Mouse (Mus musculus) forebrain, postnatal 0 days (tissue): ENCODE results near the gene Gm7137. TPM values are rescaled to one million over a fixed set of nuclear protein-coding genes. Genes with fewer than 3 reads are reported as not detected.

Experiments used
- ATAC-seq: fragments of 200-750 bp; cut with Nextera tagmentation; 2 replicates; pipeline ENCODE4 v1.8.0; 2017; ENCODE audit warnings: mild to moderate bottlenecking, moderate library complexity
- DNase-seq: peaks from one replicate; pipeline ENCODE4 v3.0.0-alpha.2; 2015
- H3K27ac ChIP-seq: fragments of 300-500 bp; sonication (generic); 2 replicates; pipeline ENCODE4 v1.5.1; 2014; ENCODE audit warnings: low read depth, mild to moderate bottlenecking, antibody characterized with exemption, low read length, moderate library complexity, mixed read lengths
- H3K27me3 ChIP-seq: fragments of 300-500 bp; sonication (generic); 2 replicates; pipeline ENCODE4 v1.6.1; 2014; ENCODE audit warnings: mild to moderate bottlenecking, low read length, mixed read lengths; ENCODE audit not compliant: insufficient read depth
- H3K36me3 ChIP-seq: fragments of 300-500 bp; sonication (generic); 2 replicates; pipeline ENCODE4 v1.6.1; 2014; ENCODE audit warnings: mild to moderate bottlenecking, moderate library complexity; ENCODE audit not compliant: insufficient read depth
- H3K4me1 ChIP-seq: fragments of 300-500 bp; sonication (generic); 2 replicates; pipeline ENCODE4 v1.6.1; 2014; ENCODE audit warnings: antibody characterized with exemption; ENCODE audit not compliant: insufficient read depth
- H3K4me2 ChIP-seq: fragments of 300-500 bp; sonication (generic); 2 replicates; pipeline ENCODE4 v1.6.1; 2014; ENCODE audit warnings: low read depth, mild to moderate bottlenecking, moderate library complexity
- H3K4me3 ChIP-seq: fragments of 300-500 bp; sonication (generic); 2 replicates; pipeline ENCODE4 v1.5.1; 2014; ENCODE audit warnings: low read depth, low read length, mixed read lengths
- H3K9ac ChIP-seq: fragments of 300-500 bp; sonication (generic); 2 replicates; pipeline ENCODE4 v1.6.1; 2014; ENCODE audit warnings: mild to moderate bottlenecking
- H3K9me3 ChIP-seq: fragments of 300-500 bp; sonication (generic); 2 replicates; pipeline ENCODE4 v1.6.1; 2016; ENCODE audit warnings: low read length
- CTCF ChIP-seq: sonication (generic); IDR thresholded peaks from 2 replicates; pipeline ENCODE4 v1.5.1; 2016; ENCODE audit warnings: antibody characterized with exemption, control low read depth, low read depth
- WGBS: fragments of 180-500 bp; shearing (Covaris S2); extraction: QIAGEN DNeasy Blood & Tissue Kit; methylation state at CpG from one replicate; pipeline ENCODE4 v1.1.7; 2014; 5-methylcytosine and 5-hydroxymethylcytosine counted together
- polyA plus RNA-seq: library from polyadenylated mRNA; unstranded; fragments of >200 nt; fragmentation: Nextera tagmentation; extraction: Ambion mirVana; gene quantifications from 2 replicates; pipeline ENCODE4 v1.2.1, GENCODE M21; 2015
- total RNA-seq: library from RNA; depleted of rRNA; stranded (reverse); fragments of >200 nt; gene quantifications from 2 replicates; pipeline ENCODE4 v1.2.3, GENCODE M21; 2014; rRNA removed

Gene Gm7137
- total and polyA plus RNA-seq, 2 experiments from 2014 or later = not detected

DNA sequence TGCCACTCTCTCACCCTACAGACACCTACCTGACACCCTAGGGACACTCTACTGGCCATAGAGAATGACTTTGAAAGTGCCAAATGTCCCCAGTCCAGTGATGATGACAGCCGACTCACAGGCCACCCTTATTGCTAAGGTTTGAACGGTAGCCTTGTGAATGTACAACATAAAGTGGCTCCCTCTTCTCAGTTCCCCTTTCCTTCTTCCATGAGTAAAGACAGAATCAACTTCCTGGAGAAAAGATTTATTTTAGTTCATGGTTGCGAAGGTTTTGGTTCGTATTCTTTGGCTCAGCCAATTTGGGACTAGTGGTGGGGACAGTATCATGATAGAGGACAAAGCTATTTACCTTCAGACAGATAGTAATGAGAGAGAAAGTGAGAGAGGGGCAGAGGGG lies 49.1 kb downstream of the Gm7137 start:
- Histone ChIP-seq H3K4me1 (no peaks in the 10 kb centered on the region), H3K36me3 (no peaks in the 10 kb centered on the region), H3K4me3 (no peak overlapping the region), H3K9me3 (peaks cover 4% of the 10 kb centered on the region; the same call in 1 of the 2 replicates), H3K4me2 (no peak overlapping the region), H3K9ac (no peak overlapping the region), H3K27me3 (no peaks in the 10 kb centered on the region), H3K27ac (no peak overlapping the region)
- ATAC-seq (no peak), DNase-seq (no peak)
- 89% methylated on average over 4 of the region's 4 CpGs for WGBS
- no peak for TF ChIP-seq CTCF

Other genes starting within 250 kb of the Gm7137 start
Only the 30 nearest of the 31 such genes appear.
- gene Pttg1ip, start 206.5 kb downstream of the Gm7137 start, total RNA-seq = 69.6 and 98.3 TPM in 2 replicates
- gene Pttg1ip, start 206.5 kb downstream of the Gm7137 start, polyA plus RNA-seq = 67.1 and 74.2 TPM in 2 replicates
- 270 and 305 TPM in 2 replicates for gene Sumo3, start 182.1 kb downstream of the Gm7137 start, total RNA-seq
- 381 and 398 TPM in 2 replicates for gene Sumo3, start 182.1 kb downstream of the Gm7137 start, polyA plus RNA-seq
- gene Gm49325, start 182.0 kb downstream of the Gm7137 start, total RNA-seq = not detected in 2 replicates
- gene Gm49325, start 182.0 kb downstream of the Gm7137 start, polyA plus RNA-seq = 27.7 and 33.6 TPM in 2 replicates
- gene Ube2g2, start 165.9 kb downstream of the Gm7137 start, total RNA-seq = 41.7 and 45.3 TPM in 2 replicates
- gene Ube2g2, start 165.9 kb downstream of the Gm7137 start, polyA plus RNA-seq = 74.9 and 80.3 TPM in 2 replicates
- 0.14 TPM in 1 of 2 replicates, not detected in the other for gene Tspear, start 101.6 kb downstream of the Gm7137 start, total RNA-seq
- gene Tspear, start 101.6 kb downstream of the Gm7137 start, polyA plus RNA-seq = 0.42 and 0.99 TPM in 2 replicates
- gene Gm19402, start 97.4 kb downstream of the Gm7137 start, total RNA-seq = not detected in 2 replicates
- not detected in 2 replicates for gene Gm19402, start 97.4 kb downstream of the Gm7137 start, polyA plus RNA-seq
- gene Gm9508, start 91.0 kb downstream of the Gm7137 start, total RNA-seq = not detected in 2 replicates
- not detected in 2 replicates for gene Gm9508, start 91.0 kb downstream of the Gm7137 start, polyA plus RNA-seq
- not detected in 2 replicates for gene Gm10272, start 81.6 kb downstream of the Gm7137 start, total RNA-seq
- not detected in 2 replicates for gene Gm10272, start 81.6 kb downstream of the Gm7137 start, polyA plus RNA-seq
- gene Gm10024, start 76.7 kb downstream of the Gm7137 start, total RNA-seq = not detected in 2 replicates
- not detected in 2 replicates for gene Gm10024, start 76.7 kb downstream of the Gm7137 start, polyA plus RNA-seq
- gene Gm10142, start 72.4 kb downstream of the Gm7137 start, total RNA-seq = not detected in 2 replicates
- gene Gm10142, start 72.4 kb downstream of the Gm7137 start, polyA plus RNA-seq = not detected in 2 replicates
- gene Krtap12-1, start 67.6 kb downstream of the Gm7137 start, total RNA-seq = not detected in 2 replicates
- not detected in 2 replicates for gene Krtap12-1, start 67.6 kb downstream of the Gm7137 start, polyA plus RNA-seq
- not detected in 2 replicates for gene Gm10100, start 61.7 kb downstream of the Gm7137 start, total RNA-seq
- gene Gm10100, start 61.7 kb downstream of the Gm7137 start, polyA plus RNA-seq = not detected in 2 replicates
- not detected in 2 replicates for gene Gm18596, start 45.6 kb downstream of the Gm7137 start, total RNA-seq
- gene Gm18596, start 45.6 kb downstream of the Gm7137 start, polyA plus RNA-seq = not detected in 2 replicates
- gene Gm9736, start 36.8 kb downstream of the Gm7137 start, total RNA-seq = not detected in 2 replicates
- not detected in 2 replicates for gene Gm9736, start 36.8 kb downstream of the Gm7137 start, polyA plus RNA-seq
- gene Gm3233, start 28.5 kb downstream of the Gm7137 start, total RNA-seq = not detected in 2 replicates
- gene Gm3233, start 28.5 kb downstream of the Gm7137 start, polyA plus RNA-seq = not detected in 2 replicates
- gene Gm3238, start 16.9 kb downstream of the Gm7137 start, total RNA-seq = not detected in 2 replicates
- gene Gm3238, start 16.9 kb downstream of the Gm7137 start, polyA plus RNA-seq = not detected in 2 replicates
- not detected in 2 replicates for gene Gm7138, start 11.3 kb downstream of the Gm7137 start, total RNA-seq
- gene Gm7138, start 11.3 kb downstream of the Gm7137 start, polyA plus RNA-seq = not detected in 2 replicates
- not detected in 2 replicates for gene Gm3250, start 5.7 kb downstream of the Gm7137 start, total RNA-seq
- not detected in 2 replicates for gene Gm3250, start 5.7 kb downstream of the Gm7137 start, polyA plus RNA-seq
- gene Gm9639, start 6.9 kb upstream of the Gm7137 start, total RNA-seq = not detected in 2 replicates
- gene Gm9639, start 6.9 kb upstream of the Gm7137 start, polyA plus RNA-seq = not detected in 2 replicates
- gene Gm19668, start 10.9 kb upstream of the Gm7137 start, total RNA-seq = not detected in 2 replicates
- not detected in 2 replicates for gene Gm19668, start 10.9 kb upstream of the Gm7137 start, polyA plus RNA-seq
- gene Gm9507, start 23.6 kb upstream of the Gm7137 start, total RNA-seq = not detected in 2 replicates
- not detected in 2 replicates for gene Gm9507, start 23.6 kb upstream of the Gm7137 start, polyA plus RNA-seq
- gene Gm2696, start 26.5 kb upstream of the Gm7137 start, total RNA-seq = not detected in 2 replicates
- not detected in 2 replicates for gene Gm2696, start 26.5 kb upstream of the Gm7137 start, polyA plus RNA-seq
- gene Krtap10-4, start 38.9 kb upstream of the Gm7137 start, total RNA-seq = not detected in 2 replicates
- not detected in 2 replicates for gene Krtap10-4, start 38.9 kb upstream of the Gm7137 start, polyA plus RNA-seq
- gene Krtap10-10, start 47.7 kb upstream of the Gm7137 start, total RNA-seq = not detected in 2 replicates
- not detected in 2 replicates for gene Krtap10-10, start 47.7 kb upstream of the Gm7137 start, polyA plus RNA-seq
- gene Gm36176, start 58.6 kb upstream of the Gm7137 start, total RNA-seq = not detected in 2 replicates
- not detected in 2 replicates for gene Gm36176, start 58.6 kb upstream of the Gm7137 start, polyA plus RNA-seq
- gene Gm10318, start 64.7 kb upstream of the Gm7137 start, total RNA-seq = not detected in 2 replicates
- not detected in 2 replicates for gene Gm10318, start 64.7 kb upstream of the Gm7137 start, polyA plus RNA-seq
- gene Gm3285, start 73.8 kb upstream of the Gm7137 start, total RNA-seq = 0.48 TPM in 1 of 2 replicates, not detected in the other
- not detected in 2 replicates for gene Gm3285, start 73.8 kb upstream of the Gm7137 start, polyA plus RNA-seq
- gene Lrrc3, start 114.3 kb upstream of the Gm7137 start, total RNA-seq = 19.7 and 24.1 TPM in 2 replicates
- gene Lrrc3, start 114.3 kb upstream of the Gm7137 start, polyA plus RNA-seq = 15.7 and 22.4 TPM in 2 replicates
- 5.5 and 8.7 TPM in 2 replicates for gene Trpm2, start 182.4 kb upstream of the Gm7137 start, total RNA-seq
- gene Trpm2, start 182.4 kb upstream of the Gm7137 start, polyA plus RNA-seq = 2.4 and 4.5 TPM in 2 replicates
- 46.5 and 50.4 TPM in 2 replicates for gene 1810043G02Rik, start 190.3 kb upstream of the Gm7137 start, total RNA-seq
- 54.5 and 56.8 TPM in 2 replicates for gene 1810043G02Rik, start 190.3 kb upstream of the Gm7137 start, polyA plus RNA-seq